Mouse (Mus musculus) MEL (cell line): ENCODE results near the gene Foxf1.

ENCODE experiments used
- CTCF ChIP-seq, 3 experiments: IDR thresholded peaks in 2 of 3; conservative IDR thresholded peaks in 1 of 3; 2 replicates each; pipeline ENCODE4 v1.5.1; 2011 to 2012; ENCODE audit warnings: low read length in 3 of 3, low read depth in 2 of 3, mild to moderate bottlenecking in 2 of 3, improper control_type of control experiment in 1 of 3, inconsistent platforms in 1 of 3, mixed read lengths in 1 of 3, moderate library complexity in 1 of 3; ENCODE audit not compliant: control insufficient read depth in 1 of 3, insufficient read depth in 1 of 3, poor library complexity in 1 of 3, severe bottlenecking in 1 of 3
- E2F4 ChIP-seq: IDR thresholded peaks from 2 replicates; pipeline ENCODE4 v1.6.1; 2011; ENCODE audit warnings: low read depth, low read length, improper control_type of control experiment, borderline replicate concordance
- ETS1 ChIP-seq: IDR thresholded peaks from 2 replicates; pipeline ENCODE4 v1.6.1; 2012; ENCODE audit warnings: low read depth, mild to moderate bottlenecking, inconsistent platforms, low read length, improper control_type of control experiment, moderate library complexity

GRCm38 (mm10) chr8:121088871-121089630 lies 4.9 kb downstream of the Foxf1 start:
- TF ChIP-seq ETS1 (no peak), CTCF (IDR thresholded peaks at IDR 0.05 in 2 of 3, conservative IDR thresholded peaks at IDR 0.05 in 1 of 3; ENCODE audit: control insufficient read depth in 1 of 3, insufficient read depth in 1 of 3, low read depth in 2 of 3, low read length in 3 of 3, poor library complexity in 1 of 3, severe bottlenecking in 1 of 3) (no peak), E2F4 (no peak)
